Comparison of ENCODE assay signal across 7 mouse cellular contexts in the genomic region with DNA sequence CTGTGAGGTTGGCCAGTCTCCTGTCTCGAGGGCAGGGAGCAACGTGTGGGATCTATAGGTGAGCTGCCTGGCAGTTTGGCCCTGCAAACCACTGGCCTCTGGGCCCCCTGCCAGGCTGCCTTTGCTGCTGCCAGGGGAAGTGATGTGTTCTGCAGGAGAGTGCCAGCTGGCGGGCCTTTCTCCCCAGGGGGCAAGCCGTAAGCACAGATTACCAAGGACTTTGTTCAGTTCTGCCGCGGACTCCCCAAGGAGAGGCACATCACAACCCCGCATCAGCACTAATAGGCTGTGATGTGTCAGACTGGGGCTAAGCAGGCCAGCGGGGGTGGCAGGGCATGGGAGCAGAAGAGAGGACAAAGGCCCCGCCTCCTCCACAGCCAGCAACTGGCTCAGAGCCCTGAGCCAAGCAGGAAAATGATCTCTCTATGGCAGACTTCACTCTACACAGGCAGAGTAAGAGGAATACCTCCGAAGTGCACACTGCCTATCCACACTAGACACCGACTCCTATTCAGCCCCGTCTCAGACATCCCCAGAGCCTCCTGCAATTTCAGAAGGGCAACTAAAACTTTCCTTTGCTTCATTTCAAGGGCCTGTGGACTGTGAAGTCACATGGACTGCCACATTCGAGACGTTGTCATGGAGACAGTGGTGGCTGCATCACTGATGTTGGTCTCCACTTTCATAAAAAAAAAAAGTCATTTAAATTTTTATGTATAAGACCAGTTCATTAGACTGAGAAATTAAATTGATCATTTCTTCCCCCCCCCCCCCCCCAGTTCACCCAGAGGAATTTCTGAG.
DNase-seq lines count a peak whose midpoint lies in the region; ATAC-seq and TF ChIP-seq lines count a peak whose summit lies in the region.

No protein-coding gene starts in this region.

- no peak overlapping the region for H3K4me2 ChIP-seq in intestine, embryonic 16.5 days (ENCODE audit: low read depth, low read length)
- peak overlapping the region; percentile 16; the same call in 1 of the 2 replicates for H3K4me2 ChIP-seq in midbrain, embryonic 15.5 days
- no peak overlapping the region for H3K4me2 ChIP-seq in stomach, postnatal 0 days (replicated peaks; ENCODE audit: low read depth)

- WGBS in embryonic facial prominence, embryonic 10.5 days, result 16% methylated on average over 14 of the region's 14 CpGs
- WGBS in intestine, embryonic 16.5 days, result 40% methylated on average over 14 of the region's 14 CpGs
- WGBS in midbrain, embryonic 15.5 days, result 7% methylated on average over 14 of the region's 14 CpGs
- 37% methylated on average over 14 of the region's 14 CpGs for WGBS in stomach, postnatal 0 days

- TF ChIP-seq CTCF in brain, embryonic 14.5 days (IDR thresholded peaks at IDR 0.05; ENCODE audit: borderline replicate concordance, extremely low read depth, insufficient read depth, insufficient read length), result no peak
- TF ChIP-seq CTCF in stomach, postnatal 0 days (IDR thresholded peaks at IDR 0.05; ENCODE audit: low read depth), result no peak

- no peak for TF ChIP-seq POLR2A in brain, embryonic 14.5 days (IDR thresholded peaks at IDR 0.05; ENCODE audit: borderline replicate concordance, extremely low read depth, insufficient read depth, insufficient read length, poor library complexity, severe bottlenecking)

- peak; percentile 96 for DNase-seq in brain, embryonic 14.5 days (ENCODE audit: low read depth)
- peak; percentile 60 for DNase-seq in embryonic facial prominence, embryonic 10.5 days (ENCODE audit: low spot score)
- peak; percentile 42 to 77 for DNase-seq in gastrocnemius, postnatal 4 days (ENCODE audit: low spot score in 2 of 2)
- DNase-seq in left cerebral cortex, postnatal 14 days (ENCODE audit: low spot score in 2 of 2), result peak; percentile 43 to 52
- peak; percentile 67 for DNase-seq in stomach, postnatal 0 days (ENCODE audit: low spot score)

- H3K36me3 ChIP-seq in embryonic facial prominence, embryonic 10.5 days (replicated peaks), result no peaks in the 10 kb centered on the region
- H3K36me3 ChIP-seq in intestine, embryonic 16.5 days (ENCODE audit: control insufficient read depth, insufficient read depth, low read length), result no peaks in the 10 kb centered on the region
- no peaks in the 10 kb centered on the region for H3K36me3 ChIP-seq in midbrain, embryonic 15.5 days (replicated peaks)
- no peaks in the 10 kb centered on the region for H3K36me3 ChIP-seq in stomach, postnatal 0 days (ENCODE audit: control insufficient read depth, insufficient read depth, low read length)

- H3K9ac ChIP-seq in intestine, embryonic 16.5 days (ENCODE audit: low read depth, low read length), result no peak overlapping the region
- H3K9ac ChIP-seq in midbrain, embryonic 15.5 days, result no peak overlapping the region
- no peak overlapping the region for H3K9ac ChIP-seq in stomach, postnatal 0 days (ENCODE audit: low read length)

- ATAC-seq in intestine, embryonic 16.5 days, result peak; percentile 81
- peak; percentile 82 for ATAC-seq in midbrain, embryonic 15.5 days (replicated peaks)
- peak; percentile 82 for ATAC-seq in stomach, postnatal 0 days (ENCODE audit: low FRiP score, low TSS enrichment)

- H3K4me3 ChIP-seq in embryonic facial prominence, embryonic 10.5 days, result peak overlapping the region; percentile 1
- H3K4me3 ChIP-seq in intestine, embryonic 16.5 days (ENCODE audit: low read length), result no peak overlapping the region
- no peak overlapping the region for H3K4me3 ChIP-seq in midbrain, embryonic 15.5 days
- no peak overlapping the region for H3K4me3 ChIP-seq in stomach, postnatal 0 days (ENCODE audit: low read depth, low read length)

- TF ChIP-seq EP300 in stomach, postnatal 0 days (optimal IDR thresholded peaks at IDR 0.05), result no peak

- H3K27ac ChIP-seq in embryonic facial prominence, embryonic 10.5 days (replicated peaks), result no peak overlapping the region
- H3K27ac ChIP-seq in intestine, embryonic 16.5 days (ENCODE audit: low read length), result no peak overlapping the region
- peak overlapping the region; percentile 72 for H3K27ac ChIP-seq in midbrain, embryonic 15.5 days
- no peak overlapping the region for H3K27ac ChIP-seq in stomach, postnatal 0 days (replicated peaks)

- no peaks in the 10 kb centered on the region for H3K9me3 ChIP-seq in embryonic facial prominence, embryonic 10.5 days
- H3K9me3 ChIP-seq in intestine, embryonic 16.5 days (ENCODE audit: control insufficient read depth, low read length), result no peaks in the 10 kb centered on the region
- no peaks in the 10 kb centered on the region for H3K9me3 ChIP-seq in midbrain, embryonic 15.5 days
- H3K9me3 ChIP-seq in stomach, postnatal 0 days (ENCODE audit: control insufficient read depth, low read length), result no peaks in the 10 kb centered on the region

- intact Hi-C loops in left cerebral cortex, postnatal 14 days (cut with DNase I), result no loop called here

- H3K4me1 ChIP-seq in embryonic facial prominence, embryonic 10.5 days, result peaks cover 60% of the 10 kb centered on the region
- peaks cover 5% of the 10 kb centered on the region for H3K4me1 ChIP-seq in intestine, embryonic 16.5 days (ENCODE audit: control insufficient read depth, insufficient read depth, low read length)
- peaks cover 65% of the 10 kb centered on the region for H3K4me1 ChIP-seq in midbrain, embryonic 15.5 days
- H3K4me1 ChIP-seq in stomach, postnatal 0 days (replicated peaks; ENCODE audit: control insufficient read depth, insufficient read depth), result 0 out of 2 replicates have a peak, but pooled peaks cover 6% of the 10 kb centered on the region

- H3K27me3 ChIP-seq in embryonic facial prominence, embryonic 10.5 days (replicated peaks; ENCODE audit: low read depth, poor library complexity, severe bottlenecking), result peaks cover 93% of the 10 kb centered on the region
- H3K27me3 ChIP-seq in intestine, embryonic 16.5 days (replicated peaks; ENCODE audit: control insufficient read depth, insufficient read depth, low read length), result no peaks in the 10 kb centered on the region
- H3K27me3 ChIP-seq in midbrain, embryonic 15.5 days (replicated peaks), result 0 out of 2 replicates have a peak, but pooled peaks cover 3% of the 10 kb centered on the region
- no peaks in the 10 kb centered on the region for H3K27me3 ChIP-seq in stomach, postnatal 0 days (ENCODE audit: control insufficient read depth, insufficient read depth, low read length)
